Mouse (Mus musculus): ENCODE results near the gene Zic5. TPM values are rescaled to one million over a fixed set of nuclear protein-coding genes. Genes with fewer than 3 reads are reported as not detected.
A peak's percentile ranks its signal among the peaks of the same experiment; 100 is the strongest.

Gene Zic5
- polyA plus RNA-seq, 1 experiment from 2014 or later, result 4.8 TPM

- no peaks in the 10 kb centered on the region for H3K36me3 ChIP-seq
- peak overlapping the region; percentile 49 for H3K4me3 ChIP-seq
- peaks cover 71% of the 10 kb centered on the region for H3K27me3 ChIP-seq
- WGBS, result 2% methylated on average over 9 of the region's 9 CpGs
- peak overlapping the region; percentile 52 for H3K9ac ChIP-seq
- peak overlapping the region; percentile 29 for H3K4me2 ChIP-seq (replicated peaks)
- no peaks in the 10 kb centered on the region for H3K9me3 ChIP-seq
- H3K27ac ChIP-seq, result peak overlapping the region; percentile 31; the same call in 1 of the 2 replicates
- H3K4me1 ChIP-seq, result peaks cover 21% of the 10 kb centered on the region; the same call in 1 of the 2 replicates
- no peak for ATAC-seq (ENCODE audit: insufficient number of reproducible peaks, insufficient read depth, low FRiP score, low TSS enrichment)
Measured at GRCm38 (mm10) chr14:122477971-122478573, 12.6 kb upstream of the Zic5 start.

DNA sequence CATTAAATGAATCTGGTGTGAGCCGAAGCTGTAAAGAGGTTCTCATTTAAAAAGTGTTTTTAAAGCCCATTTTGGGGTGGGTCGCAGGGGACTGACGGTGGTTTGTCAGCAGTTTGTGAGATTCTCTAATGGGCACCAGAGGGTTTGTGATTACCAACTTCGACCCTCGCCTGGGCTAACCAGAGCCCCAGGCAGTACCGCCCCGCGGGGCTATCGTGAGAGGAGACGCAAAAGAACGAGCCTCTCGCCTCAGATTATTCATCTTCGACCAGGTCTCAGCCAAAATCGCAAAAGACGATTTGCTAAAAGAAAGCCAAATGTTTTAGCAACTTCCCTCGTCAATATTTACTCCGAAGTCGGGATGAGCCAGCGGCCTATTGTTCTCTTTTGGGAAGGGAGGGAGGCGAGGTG, 11.8 kb upstream of the Zic5 start:
- H3K27ac ChIP-seq, result no peak overlapping the region; the same call in 1 of the 2 replicates
- H3K27me3 ChIP-seq, result peaks cover 66% of the 10 kb centered on the region
- peak overlapping the region; percentile 49 for H3K4me3 ChIP-seq
- H3K4me2 ChIP-seq (replicated peaks), result no peak overlapping the region
- no peak for ATAC-seq (ENCODE audit: insufficient number of reproducible peaks, insufficient read depth, low FRiP score, low TSS enrichment)
- no peaks in the 10 kb centered on the region for H3K9me3 ChIP-seq
- peak overlapping the region; percentile 30; the same call in 1 of the 2 replicates for H3K9ac ChIP-seq
- under 1% methylated on average over 20 of the region's 20 CpGs for WGBS
- H3K36me3 ChIP-seq, result no peaks in the 10 kb centered on the region
- peaks cover 21% of the 10 kb centered on the region; the same call in 1 of the 2 replicates for H3K4me1 ChIP-seq

DNA sequence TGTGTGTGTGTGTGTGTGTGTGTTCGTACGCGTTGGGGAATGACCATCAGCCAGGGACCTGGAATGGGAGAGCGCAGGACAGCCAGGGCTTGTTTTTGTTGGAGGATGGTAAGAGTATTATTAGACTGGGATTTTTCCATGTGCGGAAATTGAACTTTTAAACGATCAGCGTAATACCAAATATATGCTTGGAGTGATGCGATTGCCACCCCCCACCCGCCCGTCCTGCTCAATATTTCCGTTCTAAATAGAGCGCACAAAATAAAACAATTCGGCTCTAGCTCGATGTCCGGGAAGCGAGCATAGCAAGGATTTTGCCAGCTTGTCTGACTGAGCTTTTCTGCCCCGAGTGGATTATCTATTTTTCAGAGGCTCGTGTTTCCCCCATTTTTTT, 11.3 kb upstream of the Zic5 start:
- no peaks in the 10 kb centered on the region for H3K9me3 ChIP-seq
- H3K4me1 ChIP-seq, result peaks cover 21% of the 10 kb centered on the region; the same call in 1 of the 2 replicates
- under 1% methylated on average over 18 of the region's 18 CpGs for WGBS
- H3K4me2 ChIP-seq (replicated peaks), result 0 out of 2 replicates have a peak overlapping the region, but pooled peaks have one; percentile 71
- peaks cover 64% of the 10 kb centered on the region for H3K27me3 ChIP-seq
- H3K4me3 ChIP-seq, result peak overlapping the region; percentile 49
- peak overlapping the region; percentile 60 for H3K9ac ChIP-seq
- no peaks in the 10 kb centered on the region for H3K36me3 ChIP-seq
- ATAC-seq (ENCODE audit: insufficient number of reproducible peaks, insufficient read depth, low FRiP score, low TSS enrichment), result no peak
- H3K27ac ChIP-seq, result peak overlapping the region; percentile 84

GRCm38 (mm10) chr14:122476041-122476821, 10.8 kb upstream of the Zic5 start:
- Histone ChIP-seq H3K36me3 (no peaks in the 10 kb centered on the region), H3K4me1 (peaks cover 21% of the 10 kb centered on the region; the same call in 1 of the 2 replicates), H3K4me2 (replicated peaks) (peak overlapping the region; percentile 71), H3K9me3 (no peaks in the 10 kb centered on the region), H3K9ac (peak overlapping the region; percentile 60), H3K27ac (peak overlapping the region; percentile 84), H3K4me3 (peak overlapping the region; percentile 49), H3K27me3 (peaks cover 63% of the 10 kb centered on the region)
- no peak for ATAC-seq (ENCODE audit: insufficient number of reproducible peaks, insufficient read depth, low FRiP score, low TSS enrichment)
- WGBS, result under 1% methylated on average over 62 of the region's 62 CpGs

DNA sequence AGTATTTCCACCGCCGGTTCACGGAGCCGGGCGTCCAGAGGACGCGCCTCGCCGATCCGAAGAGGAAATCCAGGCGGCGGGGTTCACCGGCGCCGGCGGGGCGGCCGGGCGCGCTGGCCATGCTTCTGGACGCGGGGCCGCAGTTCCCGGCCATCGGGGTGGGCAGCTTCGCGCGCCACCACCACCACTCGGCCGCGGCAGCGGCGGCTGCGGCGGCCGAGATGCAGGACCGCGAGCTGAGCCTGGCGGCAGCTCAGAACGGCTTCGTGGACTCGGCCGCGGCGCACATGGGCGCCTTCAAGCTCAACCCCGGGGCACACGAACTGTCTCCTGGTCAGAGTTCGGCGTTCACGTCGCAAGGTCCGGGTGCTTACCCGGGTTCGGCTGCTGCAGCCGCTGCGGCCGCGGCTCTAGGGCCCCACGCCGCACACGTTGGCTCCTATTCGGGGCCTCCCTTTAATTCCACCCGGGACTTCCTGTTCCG, 10.1 kb upstream of the Zic5 start:
- ATAC-seq (ENCODE audit: insufficient number of reproducible peaks, insufficient read depth, low FRiP score, low TSS enrichment), result no peak

GRCm38 (mm10) chr14:122474891-122475556, 9.5 kb upstream of the Zic5 start, which contains the start of gene Zic2:
Gene Zic2, plus strand, starts transcription at chr14:122475435.
- ATAC-seq (ENCODE audit: insufficient number of reproducible peaks, insufficient read depth, low FRiP score, low TSS enrichment), result peak; percentile 43; the same call in 1 of the 2 replicates
- Histone ChIP-seq H3K27me3 (peaks cover 64% of the 10 kb centered on the region), H3K4me1 (peaks cover 21% of the 10 kb centered on the region; the same call in 1 of the 2 replicates), H3K9ac (peak within 1 kb of the TSS; percentile 60), H3K36me3 (no peaks in the 10 kb centered on the region), H3K4me2 (replicated peaks) (peak within 1 kb of the TSS; percentile 71), H3K4me3 (peak within 1 kb of the TSS; percentile 49), H3K9me3 (no peaks in the 10 kb centered on the region), H3K27ac (peak within 1 kb of the TSS; percentile 84)
- under 1% methylated on average over 42 of the region's 73 CpGs for WGBS

More for the DNA sequence above, 10.1 kb upstream of the Zic5 start:
- Histone ChIP-seq H3K27me3 (peaks cover 64% of the 10 kb centered on the region), H3K9ac (peak overlapping the region; percentile 60), H3K4me1 (peaks cover 21% of the 10 kb centered on the region; the same call in 1 of the 2 replicates), H3K4me3 (peak overlapping the region; percentile 49), H3K27ac (peak overlapping the region; percentile 84), H3K4me2 (replicated peaks) (peak overlapping the region; percentile 71), H3K36me3 (no peaks in the 10 kb centered on the region), H3K9me3 (no peaks in the 10 kb centered on the region)
- WGBS, result 1% methylated on average over 65 of the region's 65 CpGs

GRCm38 (mm10) chr14:122474041-122474890, 8.8 kb upstream of the Zic5 start:
- Histone ChIP-seq H3K4me3 (peak overlapping the region; percentile 49), H3K27me3 (peaks cover 71% of the 10 kb centered on the region), H3K4me1 (peaks cover 21% of the 10 kb centered on the region; the same call in 1 of the 2 replicates), H3K9ac (peak overlapping the region; percentile 60), H3K4me2 (replicated peaks) (peak overlapping the region; percentile 71), H3K9me3 (no peaks in the 10 kb centered on the region), H3K27ac (peak overlapping the region; percentile 84), H3K36me3 (no peaks in the 10 kb centered on the region)
- WGBS, result under 1% methylated on average over 54 of the region's 57 CpGs
- peak; percentile 78 for ATAC-seq (ENCODE audit: insufficient number of reproducible peaks, insufficient read depth, low FRiP score, low TSS enrichment)

- under 1% methylated on average over 17 of the region's 17 CpGs for WGBS
- H3K4me3 ChIP-seq, result peak overlapping the region; percentile 49; the same call in 1 of the 2 replicates
- H3K27me3 ChIP-seq, result peaks cover 73% of the 10 kb centered on the region
- no peaks in the 10 kb centered on the region for H3K9me3 ChIP-seq
- no peak for ATAC-seq (ENCODE audit: insufficient number of reproducible peaks, insufficient read depth, low FRiP score, low TSS enrichment)
- H3K4me2 ChIP-seq (replicated peaks), result peak overlapping the region; percentile 71
- no peak overlapping the region for H3K9ac ChIP-seq
- no peaks in the 10 kb centered on the region for H3K36me3 ChIP-seq
- H3K27ac ChIP-seq, result no peak overlapping the region
- peaks cover 21% of the 10 kb centered on the region; the same call in 1 of the 2 replicates for H3K4me1 ChIP-seq
Measured at GRCm38 (mm10) chr14:122473211-122473751, 7.8 kb upstream of the Zic5 start.

- no peak overlapping the region for H3K9ac ChIP-seq
- peaks cover 21% of the 10 kb centered on the region; the same call in 1 of the 2 replicates for H3K4me1 ChIP-seq
- no peaks in the 10 kb centered on the region for H3K9me3 ChIP-seq
- WGBS, result 2% methylated on average over 5 of the region's 5 CpGs
- no peak for ATAC-seq (ENCODE audit: insufficient number of reproducible peaks, insufficient read depth, low FRiP score, low TSS enrichment)
- H3K4me3 ChIP-seq, result no peak overlapping the region
- no peaks in the 10 kb centered on the region for H3K36me3 ChIP-seq
- peaks cover 78% of the 10 kb centered on the region for H3K27me3 ChIP-seq
- no peak overlapping the region for H3K4me2 ChIP-seq (replicated peaks)
- H3K27ac ChIP-seq, result no peak overlapping the region
Measured at GRCm38 (mm10) chr14:122472647-122473046, 7.2 kb upstream of the Zic5 start.

DNA sequence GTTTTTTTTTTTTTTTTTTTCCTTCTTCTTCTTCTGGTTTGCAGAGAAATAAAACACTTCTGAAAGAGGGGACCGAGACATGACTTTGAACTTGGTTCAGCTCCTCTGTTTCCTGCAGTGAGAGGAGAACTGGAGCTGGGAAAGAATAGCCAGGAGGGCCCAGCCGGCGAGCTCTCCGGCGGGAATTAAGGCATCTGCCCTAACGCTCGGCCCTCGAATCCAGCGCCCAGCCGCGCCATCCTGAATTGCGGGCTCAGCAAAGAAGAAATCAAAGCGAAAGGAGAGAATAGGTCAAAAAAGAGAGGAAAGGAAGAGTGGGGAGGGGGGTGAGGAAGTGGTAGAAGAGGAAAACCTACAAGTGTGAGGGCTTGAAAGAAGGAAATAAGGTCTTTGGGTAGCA, 6.7 kb upstream of the Zic5 start:
- no peak overlapping the region for H3K4me3 ChIP-seq

More for the DNA sequence above, 6.7 kb upstream of the Zic5 start:
- Histone ChIP-seq H3K36me3 (no peaks in the 10 kb centered on the region), H3K4me2 (replicated peaks) (no peak overlapping the region), H3K27ac (no peak overlapping the region), H3K27me3 (peaks cover 82% of the 10 kb centered on the region), H3K9me3 (no peaks in the 10 kb centered on the region), H3K9ac (no peak overlapping the region), H3K4me1 (peaks cover 21% of the 10 kb centered on the region; the same call in 1 of the 2 replicates)
- no peak for ATAC-seq (ENCODE audit: insufficient number of reproducible peaks, insufficient read depth, low FRiP score, low TSS enrichment)
- WGBS, result under 1% methylated on average over 13 of the region's 13 CpGs

Data from embryonic facial prominence, embryonic 12.5 days (tissue).